Mouse (Mus musculus) brain, adult 2 months (tissue): ENCODE data around the gene Pi4ka.
A peak's percentile ranks its signal among the peaks of the same experiment; 100 is the strongest.
"Not testable (repeated sequence)": the region's sequence is repeated elsewhere in the genome, so short reads cannot be mapped to it uniquely, and the experiment has no call there.

Experiments used
- DNase-seq: peaks from one replicate; pipeline ENCODE4 v3.0.0; 2011; ENCODE audit warnings: low read depth, low spot score

The Pi4ka gene

DNA sequence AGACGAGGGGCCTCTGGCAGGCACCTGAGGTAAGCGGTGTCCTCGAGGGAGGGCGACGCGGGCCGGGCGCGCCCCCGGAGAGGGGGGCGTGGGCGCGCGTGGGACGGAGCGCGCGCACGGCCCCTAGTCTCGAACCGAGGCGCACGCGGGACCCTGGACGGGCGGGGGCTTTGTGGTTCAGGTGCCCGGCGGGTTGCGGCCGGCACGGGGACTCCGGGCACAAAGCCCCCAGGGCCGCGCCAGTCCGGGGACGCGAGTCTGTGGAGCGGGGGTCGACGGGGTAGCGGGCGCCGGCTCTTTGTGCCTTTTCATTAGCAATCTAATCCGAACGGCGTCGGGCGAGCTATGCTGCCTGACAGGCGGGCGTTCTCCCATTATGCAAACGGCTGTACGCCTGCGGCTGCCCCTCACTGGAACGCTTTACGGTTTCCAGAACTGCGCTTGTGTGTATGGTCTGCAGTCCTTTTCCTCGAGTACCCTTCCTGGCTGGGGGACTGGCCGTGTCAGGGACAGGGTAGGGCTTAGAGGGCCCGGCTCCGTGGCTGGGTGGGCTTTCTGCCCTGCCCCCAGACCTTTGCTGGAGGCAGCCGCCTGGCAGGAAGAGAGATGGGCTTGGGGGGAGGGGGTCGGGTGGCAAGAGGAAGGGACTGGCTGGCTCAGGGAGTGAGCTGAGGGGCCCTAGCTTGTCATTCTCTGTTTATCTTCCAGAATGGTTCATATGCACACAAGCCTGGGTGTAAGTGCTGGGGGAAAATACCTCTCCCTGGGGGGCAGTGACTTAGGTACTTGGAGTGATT lies 172.2 kb downstream of the Pi4ka start:
- peak; percentile 45 for DNase-seq

DNA sequence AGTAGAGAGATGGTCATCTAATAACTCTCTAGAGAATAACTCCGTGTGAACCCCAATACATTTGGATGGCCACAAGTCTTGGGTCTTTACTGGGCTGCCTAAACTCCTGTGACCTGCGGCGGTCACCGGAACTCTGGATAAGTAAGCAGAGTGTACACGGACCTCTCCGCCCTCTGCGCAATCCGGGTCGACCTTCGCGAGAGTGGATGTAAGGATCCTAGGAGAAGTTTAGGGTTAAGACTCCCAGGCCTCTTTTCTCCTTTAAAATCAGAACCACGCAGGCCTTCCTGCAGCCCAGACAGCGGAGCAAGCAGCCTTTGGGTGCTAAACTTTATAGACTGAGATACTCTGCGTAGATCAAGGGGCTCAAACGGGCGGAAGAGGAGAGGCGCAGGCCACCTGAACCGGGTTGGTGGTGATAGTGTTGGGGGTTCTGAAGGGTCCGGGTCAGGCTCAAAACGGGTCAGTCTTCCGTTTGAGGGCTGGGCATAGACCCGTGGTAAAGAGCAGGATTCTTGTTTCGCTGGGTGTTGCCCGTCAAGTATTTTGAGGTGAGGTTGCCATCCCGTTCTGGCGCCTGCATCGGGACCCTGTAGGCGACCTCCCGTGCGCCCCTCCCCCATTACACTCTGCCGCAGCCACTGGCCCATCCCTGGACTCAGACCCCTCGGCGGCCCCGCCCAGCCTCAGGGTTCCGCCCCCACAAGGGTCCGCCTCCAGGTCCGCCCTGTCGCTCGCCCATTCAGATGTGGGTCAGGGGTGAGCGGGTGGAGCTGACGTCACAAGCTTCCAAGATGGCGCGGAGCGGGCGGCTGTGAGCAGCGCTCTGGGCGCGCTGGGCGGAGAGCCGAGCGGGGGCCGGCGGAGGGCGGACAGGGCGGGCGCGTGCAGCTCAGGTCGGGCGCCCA lies 173.1 kb downstream of the Pi4ka start, which contains the start of gene Hic2:
Hic2 (plus strand) TSS at position 779 of the 908 bp plus-strand sequence.
- peak; percentile 96 for DNase-seq

GRCm38 (mm10) chr16:17231523-17231922 lies 174.6 kb downstream of the Pi4ka start:
- not testable (repeated sequence) for DNase-seq
